Mouse (Mus musculus) ES-Bruce4 (cell line): ENCODE measurements around the gene Lrrc20.

ENCODE experiments used
- CTCF ChIP-seq: IDR thresholded peaks from one replicate; pipeline ENCODE4 v1.8.1; 2011; ENCODE audit warnings: low read depth, low read length
- EP300 ChIP-seq: IDR thresholded peaks from 2 replicates; pipeline ENCODE4 v1.6.1; 2011; ENCODE audit warnings: low read depth, low read length; ENCODE audit not compliant: insufficient read depth
- POLR2A ChIP-seq: IDR thresholded peaks from one replicate; pipeline ENCODE4 v1.8.1; 2011; ENCODE audit warnings: low read length; ENCODE audit not compliant: insufficient read depth

GRCm38 (mm10) chr10:61500756-61501155, 25.2 kb downstream of the Lrrc20 start:
- TF ChIP-seq POLR2A (no peak), CTCF (no peak), EP300 (no peak)
